Mouse (Mus musculus) forebrain, embryonic 16.5 days (tissue): ENCODE results near the gene R3hdm2. TPM values are rescaled to one million over a fixed set of nuclear protein-coding genes. Genes with fewer than 3 reads are reported as not detected.

ENCODE experiments used
- ATAC-seq: fragments of 200-750 bp; cut with Nextera tagmentation; 2 replicates; pipeline ENCODE4 v1.8.0; 2017; ENCODE audit warnings: mild to moderate bottlenecking, moderate library complexity
- H3K27ac ChIP-seq: fragments of 300-500 bp; sonication (generic); 2 replicates; pipeline ENCODE4 v1.5.1; 2014; ENCODE audit warnings: low read length, control low read depth
- H3K27me3 ChIP-seq: fragments of 300-500 bp; sonication (generic); replicated peaks from 2 replicates; pipeline ENCODE4 v1.6.1; 2014; ENCODE audit warnings: low read length; ENCODE audit not compliant: control insufficient read depth, insufficient read depth
- H3K36me3 ChIP-seq: fragments of 300-500 bp; sonication (generic); 2 replicates; pipeline ENCODE4 v1.6.1; 2014; ENCODE audit not compliant: control insufficient read depth, insufficient read depth
- H3K4me1 ChIP-seq: fragments of 300-500 bp; sonication (generic); replicated peaks from 2 replicates; pipeline ENCODE4 v1.6.1; 2014; ENCODE audit warnings: low read length; ENCODE audit not compliant: control insufficient read depth, insufficient read depth
- H3K4me2 ChIP-seq: fragments of 300-500 bp; sonication (generic); 2 replicates; pipeline ENCODE4 v1.6.1; 2014; ENCODE audit warnings: mild to moderate bottlenecking, low read length, control low read depth
- H3K4me3 ChIP-seq: fragments of 300-500 bp; sonication (generic); replicated peaks from 2 replicates; pipeline ENCODE4 v1.5.1; 2014; ENCODE audit warnings: mild to moderate bottlenecking, low read length, control low read depth
- H3K9ac ChIP-seq: fragments of 300-500 bp; sonication (generic); replicated peaks from 2 replicates; pipeline ENCODE4 v1.6.1; 2014; ENCODE audit warnings: low read depth, low read length, control low read depth
- H3K9me3 ChIP-seq: fragments of 300-500 bp; sonication (generic); 2 replicates; pipeline ENCODE4 v1.6.1; 2016; ENCODE audit warnings: low read length; ENCODE audit not compliant: control insufficient read depth
- WGBS: fragments of 180-500 bp; shearing (Covaris S2); extraction: QIAGEN DNeasy Blood & Tissue Kit; methylation state at CpG from one replicate; pipeline ENCODE4 v1.1.7; 2014; 5-methylcytosine and 5-hydroxymethylcytosine counted together
- polyA plus RNA-seq: library from polyadenylated mRNA; unstranded; fragments of >200 nt; fragmentation: Nextera tagmentation; extraction: Ambion mirVana; gene quantifications from 2 replicates; pipeline ENCODE4 v1.2.1, GENCODE M21; 2015

R3hdm2 gene
- polyA plus RNA-seq, 1 experiment from 2014 or later = 37.5 TPM

DNA sequence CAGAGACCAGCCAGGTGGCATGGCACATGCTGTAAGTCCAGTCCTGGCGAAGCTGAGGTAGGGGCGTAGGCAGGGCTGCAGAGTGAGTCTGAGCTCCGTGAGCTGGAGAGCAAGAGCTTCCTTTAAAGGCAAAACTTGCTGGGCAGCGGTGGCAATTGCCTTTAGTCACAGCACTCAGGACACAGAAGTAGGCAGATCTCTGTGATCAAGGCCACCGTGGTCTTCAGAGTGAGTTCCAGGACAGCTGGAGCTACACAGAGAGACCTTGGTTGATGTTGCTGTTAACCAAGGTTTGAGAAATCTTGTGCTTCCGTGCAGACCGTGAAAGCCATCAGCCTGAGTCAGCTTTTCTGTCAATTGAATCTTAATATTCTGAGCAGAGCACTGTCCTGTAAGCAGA, 97.2 kb downstream of the R3hdm2 start:
- Histone ChIP-seq H3K4me3 (no peak overlapping the region), H3K27me3 (no peaks in the 10 kb centered on the region), H3K36me3 (peaks cover 11% of the 10 kb centered on the region; the same call in 1 of the 2 replicates), H3K4me1 (no peaks in the 10 kb centered on the region), H3K9me3 (no peaks in the 10 kb centered on the region), H3K4me2 (no peak overlapping the region), H3K9ac (no peak overlapping the region), H3K27ac (no peak overlapping the region)
- ATAC-seq = no peak
- WGBS = 86% methylated on average over 7 of the region's 7 CpGs

DNA sequence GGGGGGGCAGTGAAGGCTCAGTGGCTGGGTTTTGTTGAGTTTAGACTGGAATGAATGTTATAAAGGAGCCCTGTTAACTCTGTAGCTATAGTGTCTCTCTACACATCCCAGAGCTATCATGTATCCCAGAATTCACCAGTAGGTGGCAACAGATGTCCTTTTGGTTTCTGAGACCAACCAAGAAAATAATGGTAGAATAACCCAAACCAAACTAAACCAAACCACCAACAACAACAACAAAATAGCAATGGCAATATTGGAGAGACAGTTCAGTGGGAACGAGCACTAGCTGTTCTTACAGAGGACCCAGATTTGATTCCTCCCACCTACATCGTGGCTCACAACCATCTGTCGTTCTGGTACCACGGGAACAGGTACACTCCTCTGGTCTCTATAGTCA, 99.0 kb downstream of the R3hdm2 start:
- Histone ChIP-seq H3K9me3 (no peaks in the 10 kb centered on the region), H3K27me3 (no peaks in the 10 kb centered on the region), H3K4me2 (no peak overlapping the region), H3K9ac (no peak overlapping the region), H3K4me1 (no peaks in the 10 kb centered on the region), H3K27ac (no peak overlapping the region), H3K4me3 (no peak overlapping the region), H3K36me3 (peaks cover 15% of the 10 kb centered on the region; the same call in 1 of the 2 replicates)
- 0 out of 2 replicates have a peak, but pooled peaks have one; percentile 26 for ATAC-seq
- WGBS = 92% methylated on average over 4 of the region's 4 CpGs

DNA sequence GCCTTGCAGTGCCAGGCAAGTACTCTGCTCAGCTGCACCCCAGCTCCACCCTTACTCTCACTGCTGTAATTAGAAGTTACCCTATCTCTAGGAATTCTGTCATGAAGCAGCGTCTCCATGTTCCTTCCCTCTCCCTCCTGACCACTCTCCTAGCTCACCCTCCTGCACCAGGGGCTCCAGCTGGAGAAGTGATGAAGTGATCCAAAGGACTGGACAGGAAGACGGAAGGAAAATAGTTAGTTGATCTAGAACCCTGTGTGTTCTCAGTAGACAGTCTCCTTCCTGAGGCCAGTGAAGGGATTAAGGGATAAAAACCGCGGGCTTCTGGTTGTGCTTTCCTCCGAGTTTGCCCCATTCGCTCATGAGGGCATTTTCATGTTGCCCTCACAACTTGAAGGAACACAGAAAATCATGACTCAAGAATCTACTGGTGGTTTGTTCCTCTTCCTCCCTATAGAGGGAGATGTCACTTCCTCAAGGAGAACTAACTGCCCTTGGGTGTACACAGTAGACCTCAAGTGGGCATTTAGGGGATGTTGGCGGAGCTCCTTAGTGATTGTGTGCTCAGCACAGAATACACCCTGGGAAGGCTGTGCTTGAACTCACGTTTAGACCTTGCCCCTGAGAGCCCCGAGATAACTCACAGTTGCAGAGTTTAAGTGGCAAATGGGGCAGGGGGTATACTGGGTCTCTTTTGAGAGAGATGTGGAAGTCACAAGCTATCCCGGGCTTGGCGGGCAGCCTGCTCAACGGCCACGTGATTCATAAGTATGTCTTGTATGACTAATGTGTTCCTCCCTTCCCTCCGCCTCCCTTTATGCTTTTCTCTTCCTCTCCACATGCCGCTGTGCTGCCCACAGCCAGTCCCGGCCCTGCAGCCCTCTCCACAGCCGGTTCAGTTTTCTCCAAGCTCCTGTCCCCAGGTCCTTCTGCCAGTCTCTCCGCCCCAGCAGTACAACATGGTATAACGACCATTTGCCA, 101.0 kb downstream of the R3hdm2 start:
- ATAC-seq = no peak
- no peaks in the 10 kb centered on the region for H3K27me3 ChIP-seq
- H3K9ac ChIP-seq = no peak overlapping the region
- 87% methylated on average over 19 of the region's 19 CpGs for WGBS
- H3K9me3 ChIP-seq = no peaks in the 10 kb centered on the region
- no peaks in the 10 kb centered on the region for H3K4me1 ChIP-seq
- no peak overlapping the region for H3K4me3 ChIP-seq
- H3K4me2 ChIP-seq = no peak overlapping the region
- peaks cover 24% of the 10 kb centered on the region for H3K36me3 ChIP-seq
- no peak overlapping the region for H3K27ac ChIP-seq

DNA sequence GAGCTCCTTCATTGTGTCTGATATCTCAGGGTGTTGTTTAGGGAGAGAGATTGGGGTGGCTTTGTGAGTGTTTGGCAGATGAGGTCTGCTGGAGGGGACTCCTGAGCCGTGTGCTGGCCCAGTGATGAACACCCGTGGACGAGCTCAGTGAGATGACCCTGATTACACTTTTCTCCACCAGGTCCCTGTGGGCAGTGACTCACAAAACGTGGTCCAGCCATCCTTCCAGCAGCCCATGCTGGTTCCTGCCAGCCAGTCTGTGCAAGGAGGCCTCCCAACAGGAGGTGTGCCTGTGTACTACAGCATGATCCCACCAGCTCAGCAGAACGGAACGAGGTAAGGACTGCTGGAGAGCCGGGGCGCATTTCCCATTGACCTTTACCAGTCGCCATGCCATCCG, 105.1 kb downstream of the R3hdm2 start:
- no peak overlapping the region for H3K27ac ChIP-seq
- H3K4me3 ChIP-seq = no peak overlapping the region
- 91% methylated on average over 10 of the region's 10 CpGs for WGBS
- H3K27me3 ChIP-seq = no peaks in the 10 kb centered on the region
- H3K4me2 ChIP-seq = no peak overlapping the region
- 0 out of 2 replicates have a peak, but pooled peaks cover 2% of the 10 kb centered on the region for H3K4me1 ChIP-seq
- no peak for ATAC-seq
- H3K9me3 ChIP-seq = no peaks in the 10 kb centered on the region
- no peak overlapping the region for H3K9ac ChIP-seq
- peaks cover 22% of the 10 kb centered on the region for H3K36me3 ChIP-seq

DNA sequence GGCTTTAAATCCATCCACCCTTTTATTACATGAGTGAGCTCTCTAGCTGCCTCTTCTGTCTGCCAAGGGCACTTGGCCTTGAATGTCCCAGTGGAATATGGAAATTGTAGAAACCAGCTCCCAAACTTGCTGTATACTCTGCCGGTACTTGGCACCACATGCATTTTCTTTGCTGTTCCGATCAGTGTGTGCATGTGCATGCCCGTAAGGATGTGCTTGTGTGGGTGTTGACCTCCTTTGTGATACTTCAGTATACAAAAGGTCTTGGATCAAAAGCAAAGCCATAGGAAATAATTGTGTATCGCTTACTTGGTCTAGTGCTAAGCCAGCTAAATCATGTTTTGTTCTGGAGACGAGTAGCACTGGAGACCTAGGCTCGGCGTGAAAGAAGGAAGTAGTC, 108.7 kb downstream of the R3hdm2 start:
- no peak overlapping the region for H3K4me2 ChIP-seq
- ATAC-seq = no peak
- WGBS = 80% methylated on average over 7 of the region's 7 CpGs
- H3K4me3 ChIP-seq = no peak overlapping the region
- H3K36me3 ChIP-seq = peaks cover 21% of the 10 kb centered on the region
- H3K9me3 ChIP-seq = no peaks in the 10 kb centered on the region
- no peak overlapping the region for H3K27ac ChIP-seq
- 0 out of 2 replicates have a peak, but pooled peaks cover 2% of the 10 kb centered on the region for H3K4me1 ChIP-seq
- H3K9ac ChIP-seq = no peak overlapping the region
- no peaks in the 10 kb centered on the region for H3K27me3 ChIP-seq

DNA sequence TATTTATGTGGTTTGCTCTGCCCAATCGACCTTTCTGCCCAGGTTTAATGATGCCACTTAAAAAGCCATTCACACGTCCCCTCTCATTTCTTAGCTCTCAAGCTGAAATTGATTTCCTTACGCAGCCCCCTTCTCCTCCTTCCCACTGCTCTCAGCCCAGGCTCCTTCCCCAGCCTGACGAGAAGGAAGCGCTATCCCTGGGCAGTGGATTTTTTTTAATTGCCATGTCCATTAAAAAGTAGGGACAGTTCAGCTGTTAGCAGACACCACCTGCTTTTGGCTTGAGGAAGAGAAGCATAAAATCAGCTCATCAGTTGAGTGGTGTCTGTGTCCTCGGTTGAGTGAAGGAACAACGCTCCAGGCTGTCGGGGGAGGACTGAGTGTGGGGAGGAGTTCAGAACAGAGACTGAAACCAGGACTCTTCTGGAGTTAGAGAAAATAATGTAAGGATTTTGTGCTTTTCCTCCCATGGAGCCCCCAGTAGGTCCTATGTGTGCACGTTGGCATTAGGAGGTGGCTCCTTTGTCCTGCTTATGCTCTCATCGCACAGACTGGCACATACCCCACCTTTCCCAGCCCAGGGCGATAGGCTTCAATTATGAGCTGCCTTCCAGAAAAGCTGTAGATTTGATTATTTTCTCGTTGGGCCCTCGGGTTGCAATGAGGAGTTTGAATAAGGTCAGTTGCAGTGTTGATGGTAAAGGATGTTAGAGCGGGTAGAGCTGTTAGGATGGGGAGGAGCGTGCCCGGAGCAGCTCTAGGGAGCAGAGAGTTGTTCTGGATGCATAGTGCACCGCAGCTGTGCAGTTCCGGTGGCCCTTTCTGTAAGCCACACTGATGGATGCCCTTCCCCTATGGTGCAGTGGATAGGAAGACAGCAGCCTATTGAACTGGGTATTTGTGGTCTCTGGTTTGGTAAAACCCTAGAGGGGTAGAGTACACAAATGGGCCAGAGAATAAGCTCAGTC, 110.3 kb downstream of the R3hdm2 start:
- Histone ChIP-seq H3K27ac (no peak overlapping the region), H3K27me3 (no peaks in the 10 kb centered on the region), H3K9ac (no peak overlapping the region), H3K36me3 (peaks cover 24% of the 10 kb centered on the region), H3K9me3 (no peaks in the 10 kb centered on the region), H3K4me1 (0 out of 2 replicates have a peak, but pooled peaks cover 2% of the 10 kb centered on the region), H3K4me2 (no peak overlapping the region), H3K4me3 (no peak overlapping the region)
- WGBS = 79% methylated on average over 18 of the region's 18 CpGs
- ATAC-seq = no peak

DNA sequence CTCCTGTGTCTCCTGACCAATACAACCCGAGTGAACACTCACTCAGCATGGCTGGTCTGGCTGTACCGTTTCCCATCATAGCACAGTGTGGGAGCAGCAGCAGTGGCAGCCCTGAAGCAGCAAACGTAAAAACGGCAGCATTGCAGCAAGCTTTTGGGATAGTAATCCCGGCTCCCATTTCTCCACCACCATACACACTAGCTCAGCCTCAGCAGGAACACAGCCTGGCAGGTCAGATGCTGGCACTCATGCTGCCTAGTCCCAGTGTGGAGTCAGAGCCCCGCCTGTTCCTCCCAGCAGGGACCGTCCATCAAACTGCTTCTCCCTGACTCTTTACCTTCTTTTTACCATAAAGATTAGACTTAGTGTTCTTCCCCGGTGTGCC, 111.0 kb downstream of the R3hdm2 start:
- H3K9me3 ChIP-seq = no peaks in the 10 kb centered on the region
- WGBS = 67% methylated on average over 8 of the region's 8 CpGs
- no peak overlapping the region for H3K4me2 ChIP-seq
- no peaks in the 10 kb centered on the region for H3K27me3 ChIP-seq
- H3K27ac ChIP-seq = no peak overlapping the region
- H3K36me3 ChIP-seq = peaks cover 28% of the 10 kb centered on the region
- no peak overlapping the region for H3K4me3 ChIP-seq
- no peak for ATAC-seq
- 0 out of 2 replicates have a peak, but pooled peaks cover 2% of the 10 kb centered on the region for H3K4me1 ChIP-seq
- H3K9ac ChIP-seq = no peak overlapping the region

DNA sequence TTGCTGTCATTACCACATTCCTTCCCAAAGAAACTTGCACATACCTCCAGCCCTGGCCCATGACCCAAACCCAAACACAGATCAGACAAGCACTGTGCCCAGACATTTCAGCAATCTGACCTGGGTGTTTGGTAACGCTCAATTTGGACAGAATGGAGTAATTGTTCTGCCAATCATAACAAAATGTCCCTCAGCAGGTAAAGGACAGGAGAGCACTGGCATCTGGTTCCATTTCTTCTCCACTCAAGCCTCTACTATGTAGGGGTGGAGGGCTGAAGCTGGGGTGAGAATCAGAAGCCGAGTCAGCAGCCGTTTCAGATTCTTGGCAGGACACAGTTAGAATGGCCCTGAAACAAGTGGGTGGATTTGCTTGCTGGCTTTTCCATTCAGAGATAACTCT, 112.0 kb downstream of the R3hdm2 start:
- Histone ChIP-seq H3K9me3 (no peaks in the 10 kb centered on the region), H3K27me3 (no peaks in the 10 kb centered on the region), H3K36me3 (peaks cover 33% of the 10 kb centered on the region), H3K4me2 (no peak overlapping the region), H3K4me3 (no peak overlapping the region), H3K4me1 (0 out of 2 replicates have a peak, but pooled peaks cover 2% of the 10 kb centered on the region), H3K9ac (no peak overlapping the region), H3K27ac (no peak overlapping the region)
- no peak for ATAC-seq
- 92% methylated on average over 3 of the region's 3 CpGs for WGBS

DNA sequence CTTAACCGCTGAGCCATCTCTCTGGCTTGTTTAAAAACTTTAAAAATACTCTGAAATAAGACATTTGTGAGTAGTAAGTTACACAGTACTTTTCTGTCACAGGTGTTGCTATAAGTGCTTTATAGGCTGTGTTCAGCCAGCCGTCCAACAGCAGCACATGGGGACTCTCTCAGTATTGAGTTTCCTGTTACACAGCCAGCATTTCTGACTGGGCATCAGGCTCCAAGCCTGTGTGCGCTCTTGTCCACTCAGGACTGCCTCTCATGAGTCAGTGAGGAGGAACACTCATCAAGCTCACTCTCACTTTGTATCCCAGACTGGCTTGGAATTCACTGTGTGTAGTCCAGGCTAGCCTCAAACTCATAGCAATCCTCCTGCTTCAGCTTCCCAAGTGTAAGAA, 116.0 kb downstream of the R3hdm2 start:
- WGBS = 96% methylated on average over 3 of the region's 3 CpGs
- Histone ChIP-seq H3K36me3 (peaks cover 39% of the 10 kb centered on the region), H3K4me1 (no peaks in the 10 kb centered on the region), H3K9me3 (no peaks in the 10 kb centered on the region), H3K27ac (no peak overlapping the region), H3K4me2 (no peak overlapping the region), H3K4me3 (no peak overlapping the region), H3K9ac (no peak overlapping the region), H3K27me3 (no peaks in the 10 kb centered on the region)
- ATAC-seq = no peak
